Mouse (Mus musculus): Measurements from ENCODE around the gene Zfp800.

The Zfp800 gene

DNA sequence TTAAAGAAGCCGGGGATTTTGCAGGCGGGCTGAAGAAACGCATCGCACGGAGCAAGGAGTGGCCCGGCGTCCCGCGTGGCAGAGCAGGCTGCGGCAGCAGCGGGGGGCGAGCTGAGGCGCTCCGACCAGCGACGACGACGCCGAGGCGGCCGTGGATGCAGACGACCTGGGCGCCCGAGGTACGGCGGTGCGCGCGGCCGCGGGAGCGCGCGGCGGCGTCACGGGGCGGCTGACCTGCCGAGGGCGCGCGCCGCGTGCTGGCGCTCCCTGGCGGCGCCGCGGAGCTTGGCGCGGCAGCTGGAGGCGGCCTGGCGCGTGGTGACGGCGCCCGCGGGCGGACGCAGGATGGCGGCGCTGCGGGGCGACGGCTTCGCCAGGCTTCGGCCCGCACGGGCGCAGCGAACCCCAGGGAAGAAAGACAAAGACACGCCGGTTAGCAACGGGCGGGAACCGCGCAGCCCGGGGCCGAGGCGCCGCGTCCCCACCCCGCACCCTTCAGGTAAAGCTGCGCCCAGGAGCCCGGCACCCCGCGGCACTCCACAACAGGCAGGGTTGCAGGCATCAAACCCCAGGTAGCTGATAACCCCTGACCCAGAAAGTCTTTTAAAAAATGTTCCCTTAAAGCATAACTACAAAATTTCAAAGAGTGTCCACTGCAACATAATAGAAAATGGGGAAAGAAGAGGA, 182.4 kb downstream of the Zfp800 start:
- no peak for DNase-seq (ENCODE audit: low read depth, low spot score)

GRCm38 (mm10) chr6:28214658-28215267, 183.0 kb downstream of the Zfp800 start:
- DNase-seq (ENCODE audit: low read depth, low spot score) = no peak

DNA sequence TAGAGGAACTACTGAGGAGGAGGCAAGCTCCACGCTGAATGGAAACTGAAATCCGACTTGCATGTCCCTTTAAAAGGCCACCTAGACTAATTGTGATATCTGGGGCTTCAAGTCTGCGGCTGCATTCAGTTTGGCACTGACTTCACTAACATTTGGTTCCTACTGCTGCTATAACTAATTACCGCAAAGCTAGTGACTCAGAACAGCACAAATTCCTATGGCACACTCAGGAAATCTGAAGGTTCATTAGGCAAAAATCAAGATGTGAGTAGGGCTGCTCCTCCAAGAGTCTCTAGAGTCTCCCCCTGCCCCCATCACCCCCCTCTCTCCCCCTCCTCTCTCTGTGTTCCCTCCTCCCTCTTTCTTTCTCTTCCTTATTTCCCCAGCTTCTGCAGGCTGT, 194.4 kb downstream of the Zfp800 start:
- no peak for DNase-seq (ENCODE audit: low read depth, low spot score)

DNA sequence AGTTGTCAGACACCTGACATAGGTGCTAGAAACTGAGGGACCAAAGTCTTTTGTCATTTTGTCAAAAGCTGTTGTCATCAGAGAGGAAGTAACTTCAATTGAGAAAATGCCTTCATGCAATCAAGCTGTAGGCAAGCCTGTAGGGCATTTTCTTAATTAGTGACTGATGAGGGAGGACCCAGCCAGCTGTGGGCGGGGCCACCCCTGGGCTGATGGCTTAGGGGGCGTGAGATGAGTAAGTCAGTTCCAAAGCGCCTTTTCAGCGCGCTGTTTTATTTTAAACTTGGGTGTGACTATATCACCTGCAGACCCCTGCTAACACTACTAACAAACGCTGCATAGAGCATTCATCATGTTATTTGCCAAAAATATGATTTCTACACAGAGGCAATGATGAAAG, 195.0 kb downstream of the Zfp800 start:
- no peak for DNase-seq (ENCODE audit: low read depth, low spot score)

DNA sequence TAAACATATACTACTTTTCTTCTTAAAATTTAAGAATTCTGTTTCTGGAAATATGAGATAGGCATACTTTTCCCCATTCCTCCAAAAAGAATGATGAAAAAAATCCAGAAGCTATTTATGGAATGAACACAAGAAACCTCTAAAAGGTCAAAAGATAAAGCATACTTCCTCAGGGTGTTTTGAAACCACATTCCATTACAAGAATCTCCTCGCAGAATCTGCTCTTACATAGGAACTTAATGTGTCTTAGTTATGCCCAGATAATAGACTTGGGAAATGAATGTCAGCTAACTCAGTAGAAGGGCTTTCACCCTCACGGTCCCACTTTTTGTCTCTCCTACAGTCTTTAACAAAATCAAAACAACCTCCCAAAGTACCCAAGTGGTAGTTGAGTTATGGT, 203.9 kb downstream of the Zfp800 start:
- no peak for DNase-seq (ENCODE audit: low read depth, low spot score)

- no peak for DNase-seq (ENCODE audit: low read depth, low spot score)
Measured at GRCm38 (mm10) chr6:28191935-28192334, 205.9 kb downstream of the Zfp800 start.

All from telencephalon, adult 2 months (tissue).